13 mouse cellular contexts compared by ENCODE assay signal in genomic region chr12:100982217-100982616, GRCm38 (mm10). TPM values are rescaled to one million over a fixed set of nuclear protein-coding genes. Genes with fewer than 3 reads are reported as not detected.
DNase-seq lines count a peak whose midpoint lies in the region; ATAC-seq and TF ChIP-seq lines count a peak whose summit lies in the region.
"Had no signal": no experiment of that assay in that cellular context is flagged by ENCODE, and none has a peak within 500 bp of the region (broad histone marks: within the 10 kb centered on the region; RNA-seq: fewer than 3 reads in every experiment).

No protein-coding gene starts in this region.

- DNase-seq in hindbrain, embryonic 10.5 days (ENCODE audit: low spot score): no peak
- DNase-seq in hindbrain, postnatal 0 days (ENCODE audit: low spot score): no peak
- no peak for DNase-seq in midbrain, embryonic 11.5 days (ENCODE audit: low spot score, missing footprints)
- DNase-seq in heart, postnatal 14 days: peak; percentile 46 to 47
- peak; percentile 45 for DNase-seq in stomach, postnatal 0 days (ENCODE audit: low spot score)
- DNase-seq in cerebellum, adult 11-12 months: no peak
- no peak for DNase-seq in cerebellum, adult 9-11 months
- DNase-seq: adrenal gland, postnatal 14 days; cerebellum, postnatal 36 days; kidney, postnatal 10 days; right cerebral cortex, postnatal 25 days had no signal

- intact Hi-C loops in heart, postnatal 14 days (cut with DNase I): no loop called here

- no peaks in the 10 kb centered on the region for H3K9me3 ChIP-seq in hindbrain, embryonic 10.5 days
- H3K9me3 ChIP-seq in hindbrain, postnatal 0 days (ENCODE audit: low read length): no peaks in the 10 kb centered on the region
- no peaks in the 10 kb centered on the region for H3K9me3 ChIP-seq in midbrain, embryonic 16.5 days (replicated peaks; ENCODE audit: control insufficient read depth, low read length, poor library complexity, severe bottlenecking)
- no peaks in the 10 kb centered on the region for H3K9me3 ChIP-seq in midbrain, embryonic 11.5 days (ENCODE audit: control insufficient read depth, low read length)
- no peaks in the 10 kb centered on the region for H3K9me3 ChIP-seq in stomach, postnatal 0 days (ENCODE audit: control insufficient read depth, low read length)
- H3K9me3 ChIP-seq: midbrain, embryonic 10.5 days had no signal

- H3K27ac ChIP-seq in hindbrain, embryonic 10.5 days: 0 out of 2 replicates have a peak overlapping the region, but pooled peaks have one; percentile 24
- H3K27ac ChIP-seq in hindbrain, postnatal 0 days: no peak overlapping the region
- H3K27ac ChIP-seq in midbrain, embryonic 16.5 days (ENCODE audit: low read length): no peak overlapping the region
- no peak overlapping the region for H3K27ac ChIP-seq in midbrain, embryonic 11.5 days (ENCODE audit: low read depth, low read length)
- no peak overlapping the region for H3K27ac ChIP-seq in stomach, postnatal 0 days (replicated peaks)
- H3K27ac ChIP-seq: midbrain, embryonic 10.5 days had no signal

- no peak overlapping the region for H3K4me3 ChIP-seq in hindbrain, embryonic 10.5 days
- H3K4me3 ChIP-seq in hindbrain, postnatal 0 days (ENCODE audit: low read length): no peak overlapping the region
- H3K4me3 ChIP-seq in midbrain, embryonic 16.5 days (ENCODE audit: low read depth, low read length): no peak overlapping the region
- no peak overlapping the region for H3K4me3 ChIP-seq in midbrain, embryonic 11.5 days (ENCODE audit: low read depth, low read length)
- H3K4me3 ChIP-seq in stomach, postnatal 0 days (ENCODE audit: low read depth, low read length): no peak overlapping the region
- H3K4me3 ChIP-seq: midbrain, embryonic 10.5 days had no signal

- H3K36me3 ChIP-seq in hindbrain, embryonic 10.5 days: peaks cover 41% of the 10 kb centered on the region
- H3K36me3 ChIP-seq in hindbrain, postnatal 0 days (ENCODE audit: insufficient read depth, low read length): no peaks in the 10 kb centered on the region
- H3K36me3 ChIP-seq in midbrain, embryonic 16.5 days (ENCODE audit: control insufficient read depth, insufficient read depth, low read length): no peaks in the 10 kb centered on the region
- no peaks in the 10 kb centered on the region for H3K36me3 ChIP-seq in midbrain, embryonic 11.5 days (ENCODE audit: control insufficient read depth, insufficient read depth, low read length)
- no peaks in the 10 kb centered on the region for H3K36me3 ChIP-seq in stomach, postnatal 0 days (ENCODE audit: control insufficient read depth, insufficient read depth, low read length)

- H3K4me2 ChIP-seq in hindbrain, postnatal 0 days (ENCODE audit: low read depth, low read length): no peak overlapping the region
- H3K4me2 ChIP-seq in midbrain, embryonic 16.5 days (ENCODE audit: low read length): no peak overlapping the region
- no peak overlapping the region for H3K4me2 ChIP-seq in midbrain, embryonic 11.5 days
- no peak overlapping the region for H3K4me2 ChIP-seq in stomach, postnatal 0 days (replicated peaks; ENCODE audit: low read depth)

- no peak for ATAC-seq in hindbrain, postnatal 0 days
- ATAC-seq in midbrain, embryonic 16.5 days: no peak
- no peak for ATAC-seq in midbrain, embryonic 11.5 days (ENCODE audit: low FRiP score)
- ATAC-seq in stomach, postnatal 0 days (ENCODE audit: low FRiP score, low TSS enrichment): peak; percentile 30; the same call in 1 of the 2 replicates

- no peak for TF ChIP-seq CTCF in hindbrain, postnatal 0 days (IDR thresholded peaks at IDR 0.05; ENCODE audit: low read depth)
- no peak for TF ChIP-seq CTCF in stomach, postnatal 0 days (IDR thresholded peaks at IDR 0.05; ENCODE audit: low read depth)

- TF ChIP-seq EP300 in stomach, postnatal 0 days (optimal IDR thresholded peaks at IDR 0.05): no peak

- no peak overlapping the region for H3K9ac ChIP-seq in hindbrain, postnatal 0 days (replicated peaks; ENCODE audit: low read length)
- H3K9ac ChIP-seq in midbrain, embryonic 16.5 days (ENCODE audit: low read depth, low read length): 0 out of 2 replicates have a peak overlapping the region, but pooled peaks have one; percentile 3
- no peak overlapping the region for H3K9ac ChIP-seq in midbrain, embryonic 11.5 days (ENCODE audit: low read length)
- no peak overlapping the region for H3K9ac ChIP-seq in stomach, postnatal 0 days (ENCODE audit: low read length)

- WGBS in hindbrain, embryonic 10.5 days: 89% methylated on average over 8 of the region's 8 CpGs
- WGBS in hindbrain, postnatal 0 days: 61% methylated on average over 8 of the region's 8 CpGs
- WGBS in midbrain, embryonic 16.5 days: 81% methylated on average over 8 of the region's 8 CpGs
- WGBS in midbrain, embryonic 11.5 days: 87% methylated on average over 8 of the region's 8 CpGs
- WGBS in stomach, postnatal 0 days: 35% methylated on average over 8 of the region's 8 CpGs

- no peaks in the 10 kb centered on the region for H3K27me3 ChIP-seq in hindbrain, embryonic 10.5 days (ENCODE audit: insufficient read depth, poor library complexity, severe bottlenecking)
- no peaks in the 10 kb centered on the region for H3K27me3 ChIP-seq in hindbrain, postnatal 0 days (ENCODE audit: insufficient read depth, low read length)
- no peaks in the 10 kb centered on the region for H3K27me3 ChIP-seq in midbrain, embryonic 16.5 days (ENCODE audit: control insufficient read depth, insufficient read depth, low read depth, low read length)
- H3K27me3 ChIP-seq in midbrain, embryonic 11.5 days (ENCODE audit: control insufficient read depth, insufficient read depth, low read length): no peaks in the 10 kb centered on the region
- no peaks in the 10 kb centered on the region for H3K27me3 ChIP-seq in stomach, postnatal 0 days (ENCODE audit: control insufficient read depth, insufficient read depth, low read length)

- peaks cover 59% of the 10 kb centered on the region for H3K4me1 ChIP-seq in hindbrain, embryonic 10.5 days (replicated peaks)
- H3K4me1 ChIP-seq in hindbrain, postnatal 0 days (ENCODE audit: insufficient read depth, low read length): peaks cover 14% of the 10 kb centered on the region
- peaks cover 21% of the 10 kb centered on the region for H3K4me1 ChIP-seq in midbrain, embryonic 16.5 days (ENCODE audit: control insufficient read depth, insufficient read depth, low read length)
- H3K4me1 ChIP-seq in midbrain, embryonic 11.5 days (ENCODE audit: control insufficient read depth, insufficient read depth, low read length): peaks cover 6% of the 10 kb centered on the region
- peaks cover 5% of the 10 kb centered on the region for H3K4me1 ChIP-seq in stomach, postnatal 0 days (replicated peaks; ENCODE audit: control insufficient read depth, insufficient read depth)

RNA-seq across cellular contexts. Expression of gene Ccdc88c, which starts 46.6 kb away (rescaled TPM):
- 13.3 and 17.6 TPM in 2 replicates for polyA plus RNA-seq in hindbrain, embryonic 10.5 days (2016; fragmentation: Nextera tagmentation; extraction: Ambion mirVana)
- total RNA-seq in hindbrain, postnatal 0 days (2014; rRNA removed): 17.7 and 23.3 TPM in 2 replicates
- polyA plus RNA-seq in hindbrain, postnatal 0 days (2015; fragmentation: Nextera tagmentation; extraction: Ambion mirVana): 11.2 and 13.0 TPM in 2 replicates
- 12.0 and 12.5 TPM in 2 replicates for polyA plus RNA-seq in midbrain, embryonic 16.5 days (2015; fragmentation: Nextera tagmentation; extraction: Ambion mirVana)
- 11.0 TPM in 2 replicates for polyA plus RNA-seq in midbrain, embryonic 11.5 days (2014; fragmentation: Nextera tagmentation; extraction: Ambion mirVana)
- total RNA-seq in heart, postnatal 14 days (2021): 1 to 10 TPM; 9.6 to 9.7 TPM
- polyA plus RNA-seq in stomach, postnatal 0 days (2015; fragmentation: Nextera tagmentation; extraction: Ambion mirVana): 5.7 and 6.0 TPM in 2 replicates

Comparison
In these comparisons a context has a peak if more than half of its experiments do, and no peak if none do; other contexts are left out.
1. DNase-seq: peak in heart, postnatal 14 days (2 of 2) and stomach, postnatal 0 days (single experiment); none in hindbrain, embryonic 10.5 days (single experiment), hindbrain, postnatal 0 days (single experiment), midbrain, embryonic 11.5 days (single experiment), cerebellum, adult 11-12 months (single experiment) and cerebellum, adult 9-11 months (single experiment).